Mouse (Mus musculus): ENCODE results near the gene Mecp2. TPM values are rescaled to one million over a fixed set of nuclear protein-coding genes. Genes with fewer than 3 reads are reported as not detected.

Gene Mecp2
- total RNA-seq, 2 experiments from 2014 or later: 95.9 to 97.0 TPM

DNA sequence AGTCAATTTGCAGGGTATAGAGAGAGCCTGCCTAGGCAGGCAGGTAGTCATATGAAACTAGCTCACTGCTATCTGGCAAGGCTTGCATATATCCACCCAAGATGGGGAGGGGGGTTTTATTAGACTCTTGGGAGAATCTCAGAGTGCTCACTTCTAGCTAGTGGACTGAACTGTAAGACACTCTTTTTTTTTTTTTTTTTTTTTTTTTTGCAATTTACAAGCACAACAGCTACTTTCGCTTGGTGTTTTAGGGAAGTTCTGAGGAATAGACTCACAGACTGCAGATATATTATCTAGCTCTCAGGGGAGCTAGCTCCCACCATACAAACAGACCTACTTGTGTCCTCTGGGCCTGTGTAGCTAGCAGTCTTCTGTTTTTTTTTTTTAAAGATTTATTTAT, 120.6 kb downstream of the Mecp2 start:
- no peak for DNase-seq (ENCODE audit: low spot score in 2 of 2)

DNA sequence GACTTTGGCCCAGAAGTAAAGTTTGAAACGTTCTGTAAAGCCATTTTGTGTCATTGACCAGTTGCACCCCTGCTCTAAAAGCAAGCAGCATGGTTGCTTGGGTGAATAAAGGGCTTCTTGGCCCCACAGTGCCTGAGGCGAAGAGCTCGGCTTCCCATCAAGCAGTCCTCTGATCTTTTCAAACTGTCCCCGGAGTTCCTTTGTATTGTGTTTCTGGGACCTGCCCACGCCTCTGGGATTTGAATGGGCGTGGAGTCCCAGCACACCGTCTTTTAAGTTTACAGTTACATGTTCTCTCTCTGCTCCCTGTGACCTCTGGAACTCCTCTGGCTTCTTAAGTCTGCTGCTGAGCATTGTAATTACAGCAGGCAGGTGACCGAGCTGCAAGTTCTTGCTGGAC, 127.1 kb downstream of the Mecp2 start:
- no peak for DNase-seq (ENCODE audit: low spot score in 2 of 2)

- no peak for DNase-seq (ENCODE audit: low spot score in 2 of 2)
Observed at GRCm38 (mm10) chrX:74006401-74006800, 128.8 kb downstream of the Mecp2 start.

GRCm38 (mm10) chrX:74003644-74004043, 131.5 kb downstream of the Mecp2 start:
- DNase-seq (ENCODE audit: low spot score in 2 of 2): no peak

GRCm38 (mm10) chrX:74001024-74001423, 134.1 kb downstream of the Mecp2 start:
- DNase-seq (ENCODE audit: low spot score in 2 of 2): no peak

DNA sequence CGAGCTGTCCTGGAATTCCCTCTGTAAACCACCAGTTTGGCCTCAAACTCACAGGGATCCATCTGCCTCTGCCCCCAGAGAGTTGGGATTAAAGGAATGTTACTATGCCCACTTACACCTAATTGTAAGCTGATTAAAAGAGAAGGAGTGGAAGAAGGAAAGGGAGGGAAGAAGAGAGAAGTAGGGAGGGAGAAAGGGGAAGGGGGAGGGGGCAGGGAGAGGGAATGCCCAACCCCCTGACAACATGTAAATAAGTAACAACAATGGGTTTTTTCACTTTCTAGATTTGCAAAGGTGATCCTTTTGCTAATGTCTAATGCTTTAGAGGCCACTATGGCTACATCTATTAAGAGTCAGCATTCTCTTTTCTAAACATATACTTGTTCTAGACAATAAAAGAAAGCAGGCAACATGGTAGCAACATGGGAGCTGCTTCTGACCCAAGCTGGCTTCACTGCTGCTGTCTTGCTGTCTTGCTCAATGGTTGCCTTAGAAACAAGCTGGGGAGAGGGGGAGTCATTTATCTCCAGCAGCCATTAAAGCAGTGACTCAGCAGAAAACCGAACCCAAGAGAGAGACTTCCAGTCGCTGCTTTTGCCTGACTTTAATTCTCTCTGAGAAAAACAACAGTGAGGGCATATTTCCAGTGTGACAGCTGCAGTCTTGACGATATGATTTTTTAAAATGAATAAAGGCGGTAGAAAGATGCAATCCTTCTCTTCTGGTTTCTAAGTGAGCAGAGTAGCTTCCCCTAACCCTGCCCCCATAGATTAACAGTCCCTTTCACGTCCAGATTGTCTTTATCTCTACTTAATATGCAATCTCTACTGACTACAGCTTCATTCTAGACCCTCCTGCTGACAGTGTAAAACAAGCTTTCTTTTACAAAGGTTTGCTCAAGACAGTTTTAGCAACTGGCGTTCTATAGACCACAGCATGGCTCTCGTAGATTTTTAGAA, 136.0 kb downstream of the Mecp2 start:
- peak; percentile 50 to 74 for DNase-seq (ENCODE audit: low spot score in 2 of 2)

DNA sequence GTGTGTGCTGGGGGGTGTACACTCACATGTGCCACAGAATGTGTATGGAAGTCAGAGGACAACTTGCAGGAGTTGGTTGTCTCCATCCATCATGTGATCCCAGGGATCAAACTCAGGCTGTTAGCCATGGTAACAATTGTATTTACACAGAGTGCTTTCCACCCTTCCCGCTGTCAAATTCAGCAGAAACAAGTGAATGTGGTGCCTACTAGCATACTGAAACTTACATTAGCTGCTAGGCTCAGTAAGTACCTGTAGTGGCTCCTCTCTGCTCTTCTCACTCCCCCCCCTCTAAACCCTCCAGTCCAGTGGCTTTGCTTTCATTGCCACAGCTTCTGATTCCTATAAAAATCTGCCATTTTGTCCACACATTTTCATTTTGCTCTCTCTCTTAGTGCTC, 157.4 kb downstream of the Mecp2 start:
- DNase-seq (ENCODE audit: low spot score in 2 of 2): no peak

Small RNA genes within 50 kb of the gene (microRNA-seq; reads per million reads assigned to microRNA genes)
- gene Mir5132 (6.0 to 10.1 reads per million in 2 experiments), gene Mir718 (0.49 to 0.78 reads per million in 2 experiments)

Other genes with a start within 250 kb of the Mecp2 start
- not detected for gene Avpr2, start 243.3 kb downstream of the Mecp2 start, total RNA-seq (2021)
- 100 to 1,000 TPM; 118 to 119 TPM for gene L1cam, start 239.3 kb downstream of the Mecp2 start, total RNA-seq (2021)
- 1 to 10 TPM; 4.3 to 4.4 TPM for gene Arhgap4, start 213.5 kb downstream of the Mecp2 start, total RNA-seq (2021)
- gene Naa10, start 213.4 kb downstream of the Mecp2 start, total RNA-seq (2021): 10 to 100 TPM; 57.7 to 61.3 TPM
- gene Renbp, start 204.5 kb downstream of the Mecp2 start, total RNA-seq (2021): 1 to 10 TPM; 5.4 to 5.5 TPM
- gene Hcfc1, start 169.0 kb downstream of the Mecp2 start, total RNA-seq (2021): 10 to 100 TPM; 71.8 to 73.2 TPM
- 10 to 100 TPM; 50.1 to 55.4 TPM for gene Irak1, start 111.4 kb downstream of the Mecp2 start, total RNA-seq (2021)
- under 1 TPM; 0.51 to 0.62 TPM for gene Opn1mw, start 7.9 kb downstream of the Mecp2 start, total RNA-seq (2021)
- gene Tex28, start 32.5 kb upstream of the Mecp2 start, total RNA-seq (2021): not detected
- not detected for gene Tktl1, start 41.9 kb upstream of the Mecp2 start, total RNA-seq (2021)
- 10 to 100 TPM; 44.8 to 52.5 TPM for gene Flna, start 114.5 kb upstream of the Mecp2 start, total RNA-seq (2021)
- 10 to 100 TPM; 37.2 to 43.0 TPM for gene Emd, start 119.3 kb upstream of the Mecp2 start, total RNA-seq (2021)
- gene Rpl10, start 135.4 kb upstream of the Mecp2 start, total RNA-seq (2021): 100 to 1,000 TPM; 185 to 211 TPM
- 10 to 100 TPM; 57.7 to 60.7 TPM for gene Taz, start 146.5 kb upstream of the Mecp2 start, total RNA-seq (2021)
- 1 to 10 TPM; 2.4 to 2.6 TPM for gene Dnase1l1, start 147.0 kb upstream of the Mecp2 start, total RNA-seq (2021)
- 100 to 1,000 TPM; 327 to 335 TPM for gene Atp6ap1, start 161.7 kb upstream of the Mecp2 start, total RNA-seq (2021)
- gene Gdi1, start 169.6 kb upstream of the Mecp2 start, total RNA-seq (2021): 100 to 1,000 TPM; 615 to 618 TPM
- 10 to 100 TPM; 24.6 to 30.3 TPM for gene Fam50a, start 177.7 kb upstream of the Mecp2 start, total RNA-seq (2021)
- 10 to 100 TPM; 22.2 to 23.0 TPM for gene Plxna3, start 193.7 kb upstream of the Mecp2 start, total RNA-seq (2021)
- gene Lage3, start 218.3 kb upstream of the Mecp2 start, total RNA-seq (2021): 10 to 100 TPM; 19.7 to 24.0 TPM
- gene Ubl4a, start 237.9 kb upstream of the Mecp2 start, total RNA-seq (2021): 10 to 100 TPM; 61.5 to 61.8 TPM
- 1 to 10 TPM; 2.3 to 2.6 TPM for gene Slc10a3, start 238.0 kb upstream of the Mecp2 start, total RNA-seq (2021)

Measured in layer of hippocampus, adult 18-20 months (tissue).